Mouse (Mus musculus) ES-Bruce4 (cell line): Measurements from ENCODE around the gene Ifi202b. TPM values are rescaled to one million over a fixed set of nuclear protein-coding genes. Genes with fewer than 3 reads are reported as not detected.
"Not testable (repeated sequence)": the region's sequence is repeated elsewhere in the genome, so short reads cannot be mapped to it uniquely, and the experiment has no call there.

ENCODE experiments used
- H3K27ac ChIP-seq: 2 replicates; pipeline ENCODE4 v1.5.1; 2012; ENCODE audit warnings: low read length, inconsistent platforms; ENCODE audit not compliant: insufficient read depth
- H3K27me3 ChIP-seq: 2 replicates; pipeline ENCODE4 v1.6.1; 2012; ENCODE audit warnings: mild to moderate bottlenecking, low read length, inconsistent platforms; ENCODE audit not compliant: control insufficient read depth, poor library complexity, insufficient read depth, severe bottlenecking
- H3K36me3 ChIP-seq: 2 replicates; pipeline ENCODE4 v1.6.1; 2012; ENCODE audit warnings: inconsistent platforms, mild to moderate bottlenecking, low read length, moderate library complexity; ENCODE audit not compliant: control insufficient read depth, poor library complexity, insufficient read depth, severe bottlenecking
- H3K4me1 ChIP-seq: one replicate; pipeline ENCODE4 v1.8.1; 2011; ENCODE audit warnings: low read length; ENCODE audit not compliant: control insufficient read depth, insufficient read depth
- H3K4me3 ChIP-seq: 2 replicates; pipeline ENCODE4 v1.5.1; 2011; ENCODE audit warnings: low read depth, mild to moderate bottlenecking, low read length
- H3K9ac ChIP-seq: 2 replicates; pipeline ENCODE4 v1.6.1; 2012; ENCODE audit warnings: low read depth, mild to moderate bottlenecking, inconsistent platforms; ENCODE audit not compliant: poor library complexity, severe bottlenecking
- H3K9me3 ChIP-seq: replicated peaks from 2 replicates; pipeline ENCODE4 v1.6.1; 2012; ENCODE audit warnings: mild to moderate bottlenecking, low read length, inconsistent platforms; ENCODE audit not compliant: control insufficient read depth, poor library complexity, insufficient read depth, severe bottlenecking
- CTCF ChIP-seq: IDR thresholded peaks from one replicate; pipeline ENCODE4 v1.8.1; 2011; ENCODE audit warnings: low read depth, low read length
- EP300 ChIP-seq: IDR thresholded peaks from 2 replicates; pipeline ENCODE4 v1.6.1; 2011; ENCODE audit warnings: low read depth, low read length; ENCODE audit not compliant: insufficient read depth
- POLR2A ChIP-seq: IDR thresholded peaks from one replicate; pipeline ENCODE4 v1.8.1; 2011; ENCODE audit warnings: low read length; ENCODE audit not compliant: insufficient read depth
- polyA plus RNA-seq: library from polyadenylated mRNA; stranded (reverse); fragments of >200 nt; gene quantifications from 2 replicates; pipeline ENCODE4 v1.2.4, GENCODE M21; 2011; ENCODE audit warnings: low read depth; ENCODE audit not compliant: missing spikeins, insufficient read depth, insufficient read length

The Ifi202b gene
- polyA plus RNA-seq, 1 experiment, result not detected

GRCm38 (mm10) chr1:173953563-173953962 lies 29.0 kb downstream of the Ifi202b start:
- Histone ChIP-seq H3K36me3 (no peaks in the 10 kb centered on the region), H3K27me3 (no peaks in the 10 kb centered on the region), H3K4me1 (no peaks in the 10 kb centered on the region), H3K4me3 (no peak overlapping the region), H3K9me3 (no peaks in the 10 kb centered on the region), H3K27ac (no peak overlapping the region), H3K9ac (no peak overlapping the region)
- no peak for TF ChIP-seq POLR2A
- TF ChIP-seq CTCF, result no peak
- TF ChIP-seq EP300, result no peak

- H3K4me1 ChIP-seq, H3K4me3 ChIP-seq, H3K36me3 ChIP-seq, H3K9me3 ChIP-seq, H3K9ac ChIP-seq, H3K27ac ChIP-seq, H3K27me3 ChIP-seq: not testable (repeated sequence)
Observed at GRCm38 (mm10) chr1:173949044-173949443, 33.5 kb downstream of the Ifi202b start.

GRCm38 (mm10) chr1:173942780-173943066 lies 39.8 kb downstream of the Ifi202b start:
- not testable (repeated sequence) for H3K9me3 ChIP-seq, H3K9ac ChIP-seq, H3K27ac ChIP-seq, H3K4me3 ChIP-seq, H3K36me3 ChIP-seq, H3K27me3 ChIP-seq, H3K4me1 ChIP-seq

- not testable (repeated sequence) for H3K27me3 ChIP-seq, H3K4me1 ChIP-seq, H3K27ac ChIP-seq, H3K36me3 ChIP-seq, H3K9ac ChIP-seq, H3K4me3 ChIP-seq, H3K9me3 ChIP-seq
Observed at GRCm38 (mm10) chr1:173941924-173942779, 40.4 kb downstream of the Ifi202b start, which contains the start of the genes Mndal and Ifi203. Gene Mndal, minus strand, starts transcription at chr1:173942491. Gene Ifi203, minus strand, starts transcription at chr1:173942672.

- not testable (repeated sequence) for H3K4me3 ChIP-seq, H3K9me3 ChIP-seq, H3K27me3 ChIP-seq, H3K27ac ChIP-seq, H3K4me1 ChIP-seq, H3K9ac ChIP-seq, H3K36me3 ChIP-seq
Observed at GRCm38 (mm10) chr1:173941522-173941921, 41.0 kb downstream of the Ifi202b start.

- H3K27ac ChIP-seq, H3K27me3 ChIP-seq, H3K4me1 ChIP-seq, H3K9ac ChIP-seq, H3K9me3 ChIP-seq, H3K36me3 ChIP-seq, H3K4me3 ChIP-seq: not testable (repeated sequence)
Observed at GRCm38 (mm10) chr1:173919279-173919678, 63.3 kb downstream of the Ifi202b start.

- Histone ChIP-seq H3K27me3 (no peaks in the 10 kb centered on the region), H3K9me3 (no peaks in the 10 kb centered on the region), H3K27ac (no peak overlapping the region), H3K36me3 (no peaks in the 10 kb centered on the region), H3K4me3 (no peak overlapping the region), H3K4me1 (no peaks in the 10 kb centered on the region), H3K9ac (no peak overlapping the region)
- TF ChIP-seq CTCF (no peak), POLR2A (no peak), EP300 (no peak)
Observed at GRCm38 (mm10) chr1:173914559-173914958, 68.0 kb downstream of the Ifi202b start.

GRCm38 (mm10) chr1:173913256-173913791 lies 69.2 kb downstream of the Ifi202b start:
- H3K4me1 ChIP-seq, H3K9ac ChIP-seq, H3K4me3 ChIP-seq, H3K36me3 ChIP-seq, H3K27me3 ChIP-seq, H3K9me3 ChIP-seq, H3K27ac ChIP-seq: not testable (repeated sequence)
